Mouse (Mus musculus) olfactory bulb, adult 2 months (tissue): Measurements from ENCODE around the gene Gm45837.

Source experiments
- CTCF ChIP-seq: fragments of 200-500 bp; IDR thresholded peaks from 2 replicates; pipeline ENCODE4 v1.5.1; 2012; ENCODE audit warnings: low read depth, mild to moderate bottlenecking, low read length, moderate library complexity; ENCODE audit not compliant: insufficient read depth
- POLR2A ChIP-seq: fragments of 200-500 bp; IDR thresholded peaks from 2 replicates; pipeline ENCODE4 v1.6.1; 2012; ENCODE audit warnings: mild to moderate bottlenecking, low read depth, low read length, moderate library complexity; ENCODE audit not compliant: insufficient read depth

GRCm38 (mm10) chr7:101456789-101457188, 46.1 kb downstream of the Gm45837 start:
- TF ChIP-seq CTCF (no peak), POLR2A (no peak)
